Mouse (Mus musculus) limb, embryonic 11.5 days (tissue): ENCODE results near the gene Cc2d1a. TPM values are rescaled to one million over a fixed set of nuclear protein-coding genes. Genes with fewer than 3 reads are reported as not detected.

ENCODE experiments used
- microRNA counts: library from miRNA; unstranded; fragments of <30 nt; microRNA quantifications from one replicate; lab custom pipeline; 2016
- microRNA-seq: library from miRNA; unstranded; fragments of <30 nt; microRNA quantifications from one replicate; pipeline ENCODE4, GENCODE M21; 2016
- polyA plus RNA-seq: library from polyadenylated mRNA; unstranded; fragments of >200 nt; fragmentation: Nextera tagmentation; extraction: Ambion mirVana; gene quantifications from 2 replicates; pipeline ENCODE4 v1.2.1, GENCODE M21; 2014

Cc2d1a gene
- polyA plus RNA-seq, 1 experiment from 2014 or later, result 15.7 TPM

MicroRNAs within 50 kb of the gene (microRNA counts, 519-probe panel; counts per million panel counts)
- microRNA mmu-miR-181c (lab: Ali Mortazavi, UCI) (2,975 counts per million, percentile 34 among the panel's probes with 10 or more counts), microRNA mmu-miR-709 (lab: Ali Mortazavi, UCI) (3,321 counts per million, percentile 42 among the panel's probes with 10 or more counts)

Small RNA genes lying within 50 kb of the gene (microRNA-seq; reads per million reads assigned to microRNA genes)
- gene Gm25110 (not detected), gene Mir181c (6,815 reads per million, percentile 92 among the genes with 10 or more reads in this experiment), gene Mir181d (7,704 reads per million, percentile 93 among the genes with 10 or more reads in this experiment), gene Mir709 (not detected)

Other genes with a start within 250 kb of the Cc2d1a start
- 20.7 and 23.0 TPM in 2 replicates for gene Adgrl1, start 247.8 kb downstream of the Cc2d1a start, polyA plus RNA-seq
- gene Gm10644, start 192.7 kb downstream of the Cc2d1a start, polyA plus RNA-seq, result 0.76 and 0.81 TPM in 2 replicates
- gene Asf1b, start 192.4 kb downstream of the Cc2d1a start, polyA plus RNA-seq, result 81.8 and 84.1 TPM in 2 replicates
- 145 and 156 TPM in 2 replicates for gene Prkaca, start 174.9 kb downstream of the Cc2d1a start, polyA plus RNA-seq
- gene Samd1, start 150.3 kb downstream of the Cc2d1a start, polyA plus RNA-seq, result 18.9 and 19.0 TPM in 2 replicates
- 1.2 and 1.5 TPM in 2 replicates for gene 1700067K01Rik, start 146.4 kb downstream of the Cc2d1a start, polyA plus RNA-seq
- 0.18 and 0.35 TPM in 2 replicates for gene 2210011C24Rik, start 135.8 kb downstream of the Cc2d1a start, polyA plus RNA-seq
- 1.1 and 2.1 TPM in 2 replicates for gene Palm3, start 126.5 kb downstream of the Cc2d1a start, polyA plus RNA-seq
- 0.20 and 0.27 TPM in 2 replicates for gene Il27ra, start 105.3 kb downstream of the Cc2d1a start, polyA plus RNA-seq
- gene Rln3, start 102.9 kb downstream of the Cc2d1a start, polyA plus RNA-seq, result not detected in 2 replicates
- 1.2 and 1.3 TPM in 2 replicates for gene Gm10643, start 82.8 kb downstream of the Cc2d1a start, polyA plus RNA-seq
- 11.9 and 12.9 TPM in 2 replicates for gene Rfx1, start 81.1 kb downstream of the Cc2d1a start, polyA plus RNA-seq
- gene Dcaf15, start 43.2 kb downstream of the Cc2d1a start, polyA plus RNA-seq, result 13.4 and 15.2 TPM in 2 replicates
- gene Podnl1, start 21.9 kb downstream of the Cc2d1a start, polyA plus RNA-seq, result 0.10 and 0.17 TPM in 2 replicates
- 0.61 and 0.89 TPM in 2 replicates for gene 4930432K21Rik, start 89 bp upstream of the Cc2d1a start, polyA plus RNA-seq
- 4.3 and 4.9 TPM in 2 replicates for gene Nanos3, start 37.3 kb upstream of the Cc2d1a start, polyA plus RNA-seq
- gene Zswim4, start 89.1 kb upstream of the Cc2d1a start, polyA plus RNA-seq, result 23.9 and 24.5 TPM in 2 replicates
- gene D8Ertd738e, start 101.8 kb upstream of the Cc2d1a start, polyA plus RNA-seq, result 361 and 375 TPM in 2 replicates
- 56.0 and 61.4 TPM in 2 replicates for gene Mri1, start 109.4 kb upstream of the Cc2d1a start, polyA plus RNA-seq
- 19.9 and 21.6 TPM in 2 replicates for gene Ccdc130, start 122.4 kb upstream of the Cc2d1a start, polyA plus RNA-seq
- 5.3 and 9.1 TPM in 2 replicates for gene Cacna1a, start 240.5 kb upstream of the Cc2d1a start, polyA plus RNA-seq